Mouse (Mus musculus) cortical plate, adult 2 months (tissue): ENCODE measurements around the gene Ccdc51.

Experiments
- CTCF ChIP-seq: fragments of 200-500 bp; IDR thresholded peaks from 2 replicates; pipeline ENCODE4 v1.5.1; 2011; ENCODE audit warnings: mild to moderate bottlenecking, control low read depth, low read length; ENCODE audit not compliant: insufficient read depth; ENCODE audit errors: extremely low read depth
- POLR2A ChIP-seq: fragments of 200-500 bp; IDR thresholded peaks from 2 replicates; pipeline ENCODE4 v1.6.1; 2011; ENCODE audit warnings: mild to moderate bottlenecking, low read length, control low read depth; ENCODE audit not compliant: insufficient read depth; ENCODE audit errors: extremely low read depth

DNA sequence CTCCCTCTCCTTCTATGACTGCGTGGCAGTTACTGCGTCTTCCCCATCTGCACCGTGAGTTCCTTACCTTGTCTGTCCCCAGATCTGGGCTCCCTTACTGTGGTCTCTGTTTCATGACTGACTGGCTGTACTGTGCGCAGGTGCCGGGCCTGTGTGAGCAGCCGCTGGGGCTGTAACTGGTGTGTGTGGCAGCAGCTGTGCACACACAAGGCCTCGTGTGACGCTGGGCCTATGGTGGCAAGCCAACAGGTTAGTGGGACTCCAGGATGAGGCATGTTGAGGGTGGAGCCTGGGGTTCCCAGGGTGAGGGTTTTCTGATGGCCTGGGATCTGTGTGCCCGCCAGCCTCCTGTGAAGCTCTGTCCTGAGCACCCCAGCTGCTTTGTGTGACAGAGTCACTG, 21.8 kb downstream of the Ccdc51 start:
- TF ChIP-seq POLR2A = no peak
- TF ChIP-seq CTCF = no peak
